Mouse (Mus musculus): ENCODE data around the gene Rps8. TPM values are rescaled to one million over a fixed set of nuclear protein-coding genes. Genes with fewer than 3 reads are reported as not detected.

Rps8 gene
- polyA plus RNA-seq, 1 experiment from 2014 or later = 289 TPM

GRCm38 (mm10) chr4:117120445-117121414 is 35.3 kb downstream of the Rps8 start:
- no peaks in the 10 kb centered on the region for H3K27me3 ChIP-seq
- ATAC-seq (peak; percentile 95), DNase-seq (ENCODE audit: low read depth, low spot score) (peak; percentile 98)
- CTCF ChIA-PET = interaction anchor here (0.7 to 3.7 kb wide), 17 partner anchors 9 to 125 kb away, joined by 3 to 19 read pairs (median 4); partner anchors contain the start of genes Hectd3 and Plk3
- POLR2A ChIA-PET = interaction anchor here (1.3 to 3.4 kb wide), 2 partner anchors 12 to 31 kb away, joined by 5 to 8 read pairs; partner anchors contain the start of gene Plk3
- in situ Hi-C loops (cut with MboI; ENCODE audit: low pct_unique_long_range_greater_than_20kb) = loop anchor here (10.0 kb wide), 1 partner anchor 396 kb away; the partner anchor contains the start of gene Tesk2
- TF ChIP-seq CTCF (IDR thresholded peaks at IDR 0.05) = no peak

DNA sequence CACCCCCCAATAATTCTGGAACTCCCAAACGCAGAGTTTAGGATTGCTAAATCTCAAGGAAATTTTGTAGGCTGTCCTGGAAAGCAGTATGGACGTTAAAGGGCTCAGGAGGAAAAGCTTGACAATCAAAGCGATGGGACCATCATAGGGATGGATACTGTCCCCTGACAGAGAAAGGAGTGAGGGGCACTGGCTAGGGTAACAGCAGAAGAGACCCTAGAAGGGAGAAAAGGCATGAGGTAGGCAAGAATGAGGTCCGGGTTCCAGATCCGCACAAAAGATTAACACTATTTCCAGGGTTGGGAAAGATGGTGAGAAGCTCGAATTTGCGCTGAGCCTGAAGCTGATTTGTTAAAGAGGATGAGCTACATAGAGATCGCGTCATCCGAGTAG is 36.0 kb downstream of the Rps8 start:
- no peak for DNase-seq (ENCODE audit: low read depth, low spot score)
- ChIA-PET POLR2A (interaction anchor here (1.2 to 3.4 kb wide), 3 partner anchors 13 to 80 kb away, joined by 3 to 8 read pairs (median 5); partner anchors contain the start of gene Plk3), CTCF (interaction anchor here (0.9 to 3.7 kb wide), 6 partner anchors 12 to 124 kb away, joined by 3 to 19 read pairs (median 4); partner anchors contain the start of genes Hectd3 and Plk3)
- ATAC-seq = no peak
- in situ Hi-C loops (cut with MboI; ENCODE audit: low pct_unique_long_range_greater_than_20kb) = loop anchor here (10.0 kb wide), 1 partner anchor 395 kb away; the partner anchor contains the start of gene Tesk2
- no peak for TF ChIP-seq CTCF (IDR thresholded peaks at IDR 0.05)
- H3K27me3 ChIP-seq = no peaks in the 10 kb centered on the region

DNA sequence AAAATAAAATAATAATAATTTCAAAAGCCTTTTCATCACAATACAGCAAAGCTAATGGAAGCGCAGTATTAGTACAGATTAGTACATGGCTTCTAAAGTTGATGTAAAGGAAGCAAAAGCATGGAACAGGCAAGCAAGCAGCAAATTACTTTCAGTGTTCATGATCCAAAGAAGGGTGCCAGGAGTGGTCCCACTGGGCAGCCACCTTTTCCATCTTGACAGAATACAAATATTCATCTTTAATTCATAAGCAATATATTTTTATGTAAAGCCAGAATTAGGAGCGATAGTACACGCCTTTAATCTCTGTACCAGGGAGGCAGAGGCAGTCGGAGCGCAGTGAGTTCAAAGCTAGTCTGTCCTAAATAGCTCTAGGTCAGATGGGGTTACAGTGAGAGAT is 36.4 kb downstream of the Rps8 start:
- no peaks in the 10 kb centered on the region for H3K27me3 ChIP-seq
- ChIA-PET POLR2A (interaction anchor here (0.6 to 1.3 kb wide), 3 partner anchors 30 to 80 kb away, joined by 3 to 5 read pairs (median 4); no protein-coding TSS in a partner anchor), CTCF (interaction anchor here (0.9 to 3.7 kb wide), 5 partner anchors 12 to 119 kb away, joined by 3 to 19 read pairs (median 3); partner anchors contain the start of gene Plk3)
- TF ChIP-seq CTCF (IDR thresholded peaks at IDR 0.05) = no peak
- ATAC-seq (no peak), DNase-seq (ENCODE audit: low read depth, low spot score) (no peak)
- in situ Hi-C loops (cut with MboI; ENCODE audit: low pct_unique_long_range_greater_than_20kb) = loop anchor here (10.0 kb wide), 1 partner anchor 395 kb away; the partner anchor contains the start of gene Tesk2

- POLR2A ChIA-PET = no interaction called here
- no peak for DNase-seq (ENCODE audit: low read depth, low spot score)
Measured at GRCm38 (mm10) chr4:117117931-117118330, 38.1 kb downstream of the Rps8 start.

DNA sequence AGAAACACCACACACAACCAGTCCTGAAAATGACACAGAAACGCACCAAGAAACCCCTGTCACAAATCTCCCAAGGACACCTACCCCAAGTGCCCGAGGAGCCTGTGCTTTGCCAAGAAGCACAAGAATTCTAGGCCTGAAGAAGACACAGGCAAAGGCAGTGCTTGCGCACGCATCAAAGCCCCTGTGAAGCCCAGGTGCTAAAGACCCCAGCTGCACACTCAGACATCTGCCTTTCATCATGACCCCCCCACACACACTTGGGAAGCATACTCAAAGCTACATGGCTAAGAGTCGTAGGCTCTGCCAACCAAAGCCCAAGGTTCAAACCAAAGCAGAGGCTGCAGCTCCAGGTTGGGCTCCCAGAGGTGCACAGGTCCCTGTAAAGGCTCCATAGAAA is 40.5 kb downstream of the Rps8 start:
- H3K27me3 ChIP-seq = no peaks in the 10 kb centered on the region
- POLR2A ChIA-PET = no interaction called here
- in situ Hi-C loops (cut with MboI; ENCODE audit: low pct_unique_long_range_greater_than_20kb) = no loop called here
- DNase-seq (ENCODE audit: low read depth, low spot score) (no peak), ATAC-seq (no peak)
- TF ChIP-seq CTCF (IDR thresholded peaks at IDR 0.05) = no peak
- CTCF ChIA-PET = no interaction called here

More at GRCm38 (mm10) chr4:117117931-117118330, 38.1 kb downstream of the Rps8 start:
- no peaks in the 10 kb centered on the region for H3K27me3 ChIP-seq
- no peak for ATAC-seq
- no peak for TF ChIP-seq CTCF (IDR thresholded peaks at IDR 0.05)
- in situ Hi-C loops (cut with MboI; ENCODE audit: low pct_unique_long_range_greater_than_20kb) = no loop called here
- CTCF ChIA-PET = interaction anchor here (1.0 to 1.4 kb wide), 4 partner anchors 21 to 117 kb away, joined by 3 to 5 read pairs (median 3); no protein-coding TSS in a partner anchor

DNA sequence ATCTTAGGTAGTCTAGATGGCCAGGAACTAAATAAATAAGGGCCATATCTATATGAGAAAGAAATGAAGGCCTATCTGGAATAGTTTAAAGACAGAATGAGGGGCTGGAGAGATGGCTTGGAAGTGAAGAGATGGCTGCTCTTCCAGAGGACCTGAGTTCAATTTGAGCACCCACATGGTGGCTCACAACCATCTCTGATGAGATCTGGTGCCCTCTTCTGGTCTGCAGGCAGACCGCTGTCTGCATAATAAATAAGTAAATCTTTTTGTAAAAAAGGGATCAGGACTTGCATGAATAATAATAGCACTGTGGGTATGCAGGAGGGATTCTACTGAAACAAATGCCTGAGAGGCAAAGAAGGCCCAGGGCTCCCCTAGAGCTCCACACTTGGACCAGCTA is 42.8 kb downstream of the Rps8 start:
- POLR2A ChIA-PET = no interaction called here
- DNase-seq (ENCODE audit: low read depth, low spot score) (no peak), ATAC-seq (no peak)
- CTCF ChIA-PET = no interaction called here
- in situ Hi-C loops (cut with MboI; ENCODE audit: low pct_unique_long_range_greater_than_20kb) = no loop called here
- no peak for TF ChIP-seq CTCF (IDR thresholded peaks at IDR 0.05)
- H3K27me3 ChIP-seq = no peaks in the 10 kb centered on the region

- POLR2A ChIA-PET = no interaction called here
- ATAC-seq (no peak), DNase-seq (ENCODE audit: low read depth, low spot score) (no peak)
- CTCF ChIA-PET = no interaction called here
- TF ChIP-seq CTCF (IDR thresholded peaks at IDR 0.05) = no peak
- H3K27me3 ChIP-seq = no peaks in the 10 kb centered on the region
- in situ Hi-C loops (cut with MboI; ENCODE audit: low pct_unique_long_range_greater_than_20kb) = no loop called here
Measured at GRCm38 (mm10) chr4:117110985-117111384, 45.1 kb downstream of the Rps8 start.

DNA sequence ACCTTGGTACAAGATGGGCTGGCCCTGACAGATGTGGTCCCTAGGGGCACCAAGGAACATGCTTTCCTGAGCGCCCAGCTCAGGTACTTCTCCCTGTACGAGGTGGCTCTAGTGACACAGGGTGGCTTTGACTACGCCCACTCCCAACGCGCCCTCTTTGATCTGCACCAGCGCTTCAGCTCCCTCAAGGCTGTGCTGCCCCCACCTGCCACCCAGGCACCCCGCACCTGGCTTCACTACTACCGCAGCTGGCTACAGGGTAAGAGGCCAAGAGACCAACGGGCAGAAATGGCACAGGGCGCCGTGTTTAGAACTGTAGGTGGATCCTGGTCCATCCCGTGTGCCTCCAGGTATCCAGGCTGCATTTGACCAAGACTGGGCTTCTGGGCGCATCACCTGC is 45.8 kb downstream of the Rps8 start:
- DNase-seq (ENCODE audit: low read depth, low spot score) (no peak), ATAC-seq (no peak)
- in situ Hi-C loops (cut with MboI; ENCODE audit: low pct_unique_long_range_greater_than_20kb) = no loop called here
- CTCF ChIA-PET = no interaction called here
- POLR2A ChIA-PET = no interaction called here
- TF ChIP-seq CTCF (IDR thresholded peaks at IDR 0.05) = no peak
- H3K27me3 ChIP-seq = no peaks in the 10 kb centered on the region

GRCm38 (mm10) chr4:117109330-117109729 is 46.7 kb downstream of the Rps8 start:
- DNase-seq (ENCODE audit: low read depth, low spot score) (no peak), ATAC-seq (no peak)
- POLR2A ChIA-PET = no interaction called here
- TF ChIP-seq CTCF (IDR thresholded peaks at IDR 0.05) = no peak
- no peaks in the 10 kb centered on the region for H3K27me3 ChIP-seq
- CTCF ChIA-PET = no interaction called here
- in situ Hi-C loops (cut with MboI; ENCODE audit: low pct_unique_long_range_greater_than_20kb) = no loop called here

DNA sequence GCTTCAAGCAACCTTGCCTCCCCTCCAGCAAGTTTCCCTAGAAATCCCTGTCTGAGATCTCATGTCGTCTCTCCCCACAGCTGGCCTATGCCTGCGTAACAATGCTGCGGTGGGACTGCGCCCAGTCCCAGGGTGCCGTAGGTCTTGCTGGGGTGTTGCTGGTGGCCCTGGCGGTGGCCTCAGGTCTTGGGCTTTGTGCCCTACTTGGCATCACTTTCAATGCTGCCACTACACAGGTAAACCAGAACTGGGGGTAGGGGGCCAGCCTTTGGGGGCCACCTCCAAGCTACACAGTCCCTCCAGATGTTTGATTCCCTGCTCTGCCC is 47.6 kb downstream of the Rps8 start:
- TF ChIP-seq CTCF (IDR thresholded peaks at IDR 0.05) = no peak
- no peak for DNase-seq (ENCODE audit: low read depth, low spot score)
- ChIA-PET POLR2A (no interaction called here), CTCF (interaction anchor here (1.5 kb wide), 1 partner anchor 12 kb away, joined by 3 read pairs; no protein-coding TSS in a partner anchor)
- H3K27me3 ChIP-seq = no peaks in the 10 kb centered on the region
- in situ Hi-C loops (cut with MboI; ENCODE audit: low pct_unique_long_range_greater_than_20kb) = no loop called here
- ATAC-seq = no peak

All from Patski (cell line).